Mouse (Mus musculus): Measurements from ENCODE around the gene Rabl3.

Gene Rabl3

GRCm38 (mm10) chr16:37550266-37550665 lies 10.6 kb downstream of the Rabl3 start:
- DNase-seq (ENCODE audit: low spot score in 2 of 2), result no peak

GRCm38 (mm10) chr16:37550981-37551380 lies 11.3 kb downstream of the Rabl3 start:
- no peak for DNase-seq (ENCODE audit: low spot score in 2 of 2)

- no peak for DNase-seq (ENCODE audit: low spot score in 2 of 2)
These were observed 13.1 kb downstream of the Rabl3 start for GRCm38 (mm10) chr16:37552824-37553223.

- DNase-seq (ENCODE audit: low spot score in 2 of 2), result no peak
These were observed 22.7 kb downstream of the Rabl3 start for GRCm38 (mm10) chr16:37562414-37562813.

GRCm38 (mm10) chr16:37562961-37563360 lies 23.3 kb downstream of the Rabl3 start:
- DNase-seq (ENCODE audit: low spot score in 2 of 2), result no peak

- no peak for DNase-seq (ENCODE audit: low spot score in 2 of 2)
These were observed 25.4 kb downstream of the Rabl3 start for GRCm38 (mm10) chr16:37565117-37565516.

GRCm38 (mm10) chr16:37566107-37566506 lies 26.4 kb downstream of the Rabl3 start:
- DNase-seq (ENCODE audit: low spot score in 2 of 2), result no peak

- no peak for DNase-seq (ENCODE audit: low spot score in 2 of 2)
These were observed 27.7 kb downstream of the Rabl3 start for GRCm38 (mm10) chr16:37567113-37568050.

- DNase-seq (ENCODE audit: low spot score in 2 of 2), result no peak
These were observed 31.9 kb downstream of the Rabl3 start for GRCm38 (mm10) chr16:37571554-37571953.

- no peak for DNase-seq (ENCODE audit: low spot score in 2 of 2)
These were observed 32.6 kb downstream of the Rabl3 start for GRCm38 (mm10) chr16:37572117-37572754.

- DNase-seq (ENCODE audit: low spot score in 2 of 2), result no peak
These were observed 33.4 kb downstream of the Rabl3 start for GRCm38 (mm10) chr16:37573061-37573460.

- no peak for DNase-seq (ENCODE audit: low spot score in 2 of 2)
These were observed 35.6 kb downstream of the Rabl3 start for GRCm38 (mm10) chr16:37575325-37575724.

- no peak for DNase-seq (ENCODE audit: low spot score in 2 of 2)
These were observed 39.9 kb downstream of the Rabl3 start for GRCm38 (mm10) chr16:37579591-37579990.

- no peak for DNase-seq (ENCODE audit: low spot score in 2 of 2)
These were observed 40.3 kb downstream of the Rabl3 start, which contains the start of gene Hgd for GRCm38 (mm10) chr16:37579994-37580393. Hgd (plus strand) TSS chr16:37580153.

- no peak for DNase-seq (ENCODE audit: low spot score in 2 of 2)
These were observed 41.0 kb downstream of the Rabl3 start for GRCm38 (mm10) chr16:37580651-37581050.

- no peak for DNase-seq (ENCODE audit: low spot score in 2 of 2)
These were observed 42.2 kb downstream of the Rabl3 start for GRCm38 (mm10) chr16:37581901-37582300.

- DNase-seq (ENCODE audit: low spot score in 2 of 2), result no peak
These were observed 43.6 kb downstream of the Rabl3 start for GRCm38 (mm10) chr16:37583306-37583705.

- no peak for DNase-seq (ENCODE audit: low spot score in 2 of 2)
These were observed 44.1 kb downstream of the Rabl3 start for GRCm38 (mm10) chr16:37583801-37584200.

- DNase-seq (ENCODE audit: low spot score in 2 of 2), result peak; percentile 28 to 45
These were observed 44.7 kb downstream of the Rabl3 start for GRCm38 (mm10) chr16:37584218-37585035.

GRCm38 (mm10) chr16:37585129-37585563 lies 45.5 kb downstream of the Rabl3 start:
- peak in 1 of 2 experiments; percentile 23 for DNase-seq (ENCODE audit: low spot score in 2 of 2)

GRCm38 (mm10) chr16:37590921-37591320 lies 51.2 kb downstream of the Rabl3 start:
- DNase-seq (ENCODE audit: low spot score in 2 of 2), result no peak

- no peak for DNase-seq (ENCODE audit: low spot score in 2 of 2)
These were observed 51.9 kb downstream of the Rabl3 start for GRCm38 (mm10) chr16:37591551-37591950.
